Mouse (Mus musculus): ENCODE results near the gene Cdh23. TPM values are rescaled to one million over a fixed set of nuclear protein-coding genes. Genes with fewer than 3 reads are reported as not detected.
"Not testable (repeated sequence)": the region's sequence is repeated elsewhere in the genome, so short reads cannot be mapped to it uniquely, and the experiment has no call there.

Cdh23 gene
- polyA plus RNA-seq, 1 experiment from 2014 or later = 0.87 TPM

- H3K9me3 ChIP-seq (replicated peaks; ENCODE audit: control insufficient read depth, low read length) = no peaks in the 10 kb centered on the region
- DNase-seq (ENCODE audit: low spot score) = no peak
- ATAC-seq (replicated peaks; ENCODE audit: insufficient number of reproducible peaks, low FRiP score, low TSS enrichment, low read depth) = no peak
- H3K27me3 ChIP-seq (ENCODE audit: control insufficient read depth, insufficient read depth, low read length) = no peaks in the 10 kb centered on the region; the same call in 1 of the 2 replicates
- H3K27ac ChIP-seq (replicated peaks; ENCODE audit: low read depth, low read length) = no peak overlapping the region
- WGBS = 76% methylated on average over 6 of the region's 6 CpGs
- H3K4me3 ChIP-seq (ENCODE audit: low read depth, low read length) = no peak overlapping the region
- no peak overlapping the region; the same call in 1 of the 2 replicates for H3K4me2 ChIP-seq (ENCODE audit: low read depth, low read length)
- no peak overlapping the region for H3K9ac ChIP-seq (replicated peaks; ENCODE audit: low read length)
- H3K36me3 ChIP-seq (replicated peaks; ENCODE audit: control insufficient read depth, insufficient read depth, low read depth, low read length) = no peaks in the 10 kb centered on the region
- H3K4me1 ChIP-seq (ENCODE audit: control insufficient read depth, insufficient read depth, low read length) = no peaks in the 10 kb centered on the region
Measured at GRCm38 (mm10) chr10:60724496-60724895, 28.2 kb upstream of the Cdh23 start.

- 56% methylated on average over 1 of the region's 1 CpGs for WGBS
- H3K9me3 ChIP-seq (replicated peaks; ENCODE audit: control insufficient read depth, low read length) = no peaks in the 10 kb centered on the region
- no peak overlapping the region for H3K27ac ChIP-seq (replicated peaks; ENCODE audit: low read depth, low read length)
- H3K4me1 ChIP-seq (ENCODE audit: control insufficient read depth, insufficient read depth, low read length) = no peaks in the 10 kb centered on the region
- no peak for ATAC-seq (replicated peaks; ENCODE audit: insufficient number of reproducible peaks, low FRiP score, low TSS enrichment, low read depth)
- H3K36me3 ChIP-seq (replicated peaks; ENCODE audit: control insufficient read depth, insufficient read depth, low read depth, low read length) = no peaks in the 10 kb centered on the region
- no peak for DNase-seq (ENCODE audit: low spot score)
- no peak overlapping the region for H3K4me2 ChIP-seq (ENCODE audit: low read depth, low read length)
- no peaks in the 10 kb centered on the region; the same call in 1 of the 2 replicates for H3K27me3 ChIP-seq (ENCODE audit: control insufficient read depth, insufficient read depth, low read length)
- H3K9ac ChIP-seq (replicated peaks; ENCODE audit: low read length) = no peak overlapping the region
- H3K4me3 ChIP-seq (ENCODE audit: low read depth, low read length) = no peak overlapping the region
Measured at GRCm38 (mm10) chr10:60723345-60723744, 27.1 kb upstream of the Cdh23 start.

- Histone ChIP-seq H3K27me3 (ENCODE audit: control insufficient read depth, insufficient read depth, low read length) (no peaks in the 10 kb centered on the region; the same call in 1 of the 2 replicates), H3K36me3 (replicated peaks; ENCODE audit: control insufficient read depth, insufficient read depth, low read depth, low read length) (no peaks in the 10 kb centered on the region), H3K4me2 (ENCODE audit: low read depth, low read length) (no peak overlapping the region), H3K4me3 (ENCODE audit: low read depth, low read length) (no peak overlapping the region), H3K27ac (replicated peaks; ENCODE audit: low read depth, low read length) (no peak overlapping the region), H3K9me3 (replicated peaks; ENCODE audit: control insufficient read depth, low read length) (no peaks in the 10 kb centered on the region), H3K4me1 (ENCODE audit: control insufficient read depth, insufficient read depth, low read length) (no peaks in the 10 kb centered on the region), H3K9ac (replicated peaks; ENCODE audit: low read length) (no peak overlapping the region)
- ATAC-seq (replicated peaks; ENCODE audit: insufficient number of reproducible peaks, low FRiP score, low TSS enrichment, low read depth) (no peak), DNase-seq (ENCODE audit: low spot score) (no peak)
- 56% methylated on average over 12 of the region's 12 CpGs for WGBS
Measured at GRCm38 (mm10) chr10:60721640-60722039, 25.4 kb upstream of the Cdh23 start.

- H3K27ac ChIP-seq (replicated peaks; ENCODE audit: low read depth, low read length) = no peak overlapping the region
Measured at GRCm38 (mm10) chr10:60720461-60720860, 24.2 kb upstream of the Cdh23 start.

GRCm38 (mm10) chr10:60718491-60718890 is 22.2 kb upstream of the Cdh23 start:
- Histone ChIP-seq H3K4me1 (ENCODE audit: control insufficient read depth, insufficient read depth, low read length) (no peaks in the 10 kb centered on the region), H3K9ac (replicated peaks; ENCODE audit: low read length) (no peak overlapping the region), H3K4me2 (ENCODE audit: low read depth, low read length) (no peak overlapping the region), H3K27me3 (ENCODE audit: control insufficient read depth, insufficient read depth, low read length) (no peaks in the 10 kb centered on the region; the same call in 1 of the 2 replicates), H3K27ac (replicated peaks; ENCODE audit: low read depth, low read length) (no peak overlapping the region), H3K36me3 (replicated peaks; ENCODE audit: control insufficient read depth, insufficient read depth, low read depth, low read length) (no peaks in the 10 kb centered on the region), H3K4me3 (ENCODE audit: low read depth, low read length) (no peak overlapping the region), H3K9me3 (replicated peaks; ENCODE audit: control insufficient read depth, low read length) (no peaks in the 10 kb centered on the region)
- no peak for DNase-seq (ENCODE audit: low spot score)
- WGBS = 93% methylated on average over 2 of the region's 2 CpGs
- no peak for ATAC-seq (replicated peaks; ENCODE audit: insufficient number of reproducible peaks, low FRiP score, low TSS enrichment, low read depth)

More at GRCm38 (mm10) chr10:60720461-60720860, 24.2 kb upstream of the Cdh23 start:
- WGBS = 71% methylated on average over 5 of the region's 5 CpGs
- Histone ChIP-seq H3K27me3 (ENCODE audit: control insufficient read depth, insufficient read depth, low read length) (no peaks in the 10 kb centered on the region; the same call in 1 of the 2 replicates), H3K9me3 (replicated peaks; ENCODE audit: control insufficient read depth, low read length) (no peaks in the 10 kb centered on the region), H3K36me3 (replicated peaks; ENCODE audit: control insufficient read depth, insufficient read depth, low read depth, low read length) (no peaks in the 10 kb centered on the region), H3K4me2 (ENCODE audit: low read depth, low read length) (no peak overlapping the region), H3K4me1 (ENCODE audit: control insufficient read depth, insufficient read depth, low read length) (no peaks in the 10 kb centered on the region), H3K4me3 (ENCODE audit: low read depth, low read length) (no peak overlapping the region), H3K9ac (replicated peaks; ENCODE audit: low read length) (no peak overlapping the region)
- ATAC-seq (replicated peaks; ENCODE audit: insufficient number of reproducible peaks, low FRiP score, low TSS enrichment, low read depth) (no peak), DNase-seq (ENCODE audit: low spot score) (no peak)

- Histone ChIP-seq H3K9me3 (replicated peaks; ENCODE audit: control insufficient read depth, low read length) (no peaks in the 10 kb centered on the region), H3K4me2 (ENCODE audit: low read depth, low read length) (no peak overlapping the region), H3K4me1 (ENCODE audit: control insufficient read depth, insufficient read depth, low read length) (no peaks in the 10 kb centered on the region), H3K36me3 (replicated peaks; ENCODE audit: control insufficient read depth, insufficient read depth, low read depth, low read length) (no peaks in the 10 kb centered on the region), H3K27ac (replicated peaks; ENCODE audit: low read depth, low read length) (no peak overlapping the region), H3K9ac (replicated peaks; ENCODE audit: low read length) (no peak overlapping the region), H3K4me3 (ENCODE audit: low read depth, low read length) (no peak overlapping the region), H3K27me3 (ENCODE audit: control insufficient read depth, insufficient read depth, low read length) (no peaks in the 10 kb centered on the region; the same call in 1 of the 2 replicates)
- DNase-seq (ENCODE audit: low spot score) = no peak
- no peak for ATAC-seq (replicated peaks; ENCODE audit: insufficient number of reproducible peaks, low FRiP score, low TSS enrichment, low read depth)
- 88% methylated on average over 3 of the region's 3 CpGs for WGBS
Measured at GRCm38 (mm10) chr10:60716449-60716848, 20.2 kb upstream of the Cdh23 start.

GRCm38 (mm10) chr10:60712299-60712698 is 16.0 kb upstream of the Cdh23 start:
- not testable (repeated sequence) for H3K4me2 ChIP-seq (ENCODE audit: low read depth, low read length); H3K36me3 ChIP-seq (replicated peaks; ENCODE audit: control insufficient read depth, insufficient read depth, low read depth, low read length); H3K9ac ChIP-seq (replicated peaks; ENCODE audit: low read length); H3K27ac ChIP-seq (replicated peaks; ENCODE audit: low read depth, low read length); H3K4me3 ChIP-seq (ENCODE audit: low read depth, low read length); ATAC-seq (replicated peaks; ENCODE audit: insufficient number of reproducible peaks, low FRiP score, low TSS enrichment, low read depth); H3K27me3 ChIP-seq (ENCODE audit: control insufficient read depth, insufficient read depth, low read length); H3K4me1 ChIP-seq (ENCODE audit: control insufficient read depth, insufficient read depth, low read length); DNase-seq (ENCODE audit: low spot score); H3K9me3 ChIP-seq (replicated peaks; ENCODE audit: control insufficient read depth, low read length)
- 41% methylated on average over 7 of the region's 8 CpGs for WGBS

- no peaks in the 10 kb centered on the region for H3K9me3 ChIP-seq (replicated peaks; ENCODE audit: control insufficient read depth, low read length)
- H3K4me2 ChIP-seq (ENCODE audit: low read depth, low read length) = no peak overlapping the region
- no peaks in the 10 kb centered on the region for H3K4me1 ChIP-seq (ENCODE audit: control insufficient read depth, insufficient read depth, low read length)
- 85% methylated on average over 5 of the region's 5 CpGs for WGBS
- no peak overlapping the region for H3K4me3 ChIP-seq (ENCODE audit: low read depth, low read length)
- ATAC-seq (replicated peaks; ENCODE audit: insufficient number of reproducible peaks, low FRiP score, low TSS enrichment, low read depth) (no peak), DNase-seq (ENCODE audit: low spot score) (no peak)
- no peaks in the 10 kb centered on the region for H3K36me3 ChIP-seq (replicated peaks; ENCODE audit: control insufficient read depth, insufficient read depth, low read depth, low read length)
- no peak overlapping the region for H3K9ac ChIP-seq (replicated peaks; ENCODE audit: low read length)
- H3K27me3 ChIP-seq (ENCODE audit: control insufficient read depth, insufficient read depth, low read length) = no peaks in the 10 kb centered on the region
- no peak overlapping the region for H3K27ac ChIP-seq (replicated peaks; ENCODE audit: low read depth, low read length)
Measured at GRCm38 (mm10) chr10:60708837-60709236, 12.5 kb upstream of the Cdh23 start.
